Mouse (Mus musculus): ENCODE measurements around the gene Hist2h3b.

Gene Hist2h3b

GRCm38 (mm10) chr3:96268051-96268775 lies at the start of gene Hist2h3b:
Gene Hist2h3b (plus strand): TSS chr3:96268654.
- DNase-seq (ENCODE audit: low spot score in 2 of 2) = peak; percentile 74

DNA sequence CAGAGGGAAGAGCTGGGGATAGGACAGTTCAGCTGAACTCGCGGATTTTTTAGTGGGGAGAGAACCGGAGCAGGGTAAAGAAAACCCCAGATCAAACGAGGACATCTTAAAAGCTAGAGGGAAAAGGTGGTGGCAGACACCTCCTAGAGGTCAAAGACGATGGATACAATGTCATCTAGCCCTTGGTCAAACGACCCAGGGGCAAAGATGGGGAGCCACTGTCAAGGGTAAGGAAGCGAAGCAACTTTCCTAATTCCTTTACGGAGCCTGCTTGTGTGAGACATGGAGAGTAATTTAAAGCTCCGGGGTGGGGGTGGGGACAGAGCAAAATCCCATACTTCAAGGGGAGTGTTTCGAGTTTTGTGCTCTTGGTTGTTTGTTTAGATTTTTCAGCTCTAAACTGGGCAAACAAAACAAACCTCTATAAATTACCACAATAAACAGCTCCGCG lies 49.2 kb upstream of the Hist2h3b start:
- DNase-seq (ENCODE audit: low spot score in 2 of 2) = no peak

DNA sequence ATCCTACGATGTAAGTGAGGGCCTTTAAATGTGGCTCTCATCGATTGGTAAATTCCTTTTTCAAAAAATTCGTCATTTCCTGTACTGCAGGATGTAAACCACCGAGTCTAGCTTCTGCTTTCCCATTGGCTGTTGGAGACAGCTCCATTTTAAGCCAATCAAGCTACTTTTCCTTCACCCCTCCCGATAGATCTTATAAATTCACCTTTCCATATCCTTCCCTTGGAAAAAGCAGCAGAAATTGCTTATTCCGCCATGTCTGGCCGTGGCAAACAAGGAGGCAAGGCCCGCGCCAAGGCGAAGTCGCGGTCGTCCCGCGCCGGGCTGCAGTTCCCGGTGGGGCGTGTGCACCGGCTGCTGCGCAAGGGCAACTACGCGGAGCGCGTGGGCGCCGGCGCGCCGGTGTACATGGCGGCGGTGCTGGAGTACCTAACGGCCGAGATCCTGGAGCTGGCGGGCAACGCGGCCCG lies 48.8 kb upstream of the Hist2h3b start, which contains the start of the genes Bola1 and Hist2h2ab:
Gene Bola1 (minus strand): TSS at position 49 of the 470 bp plus-strand sequence.
Gene Hist2h2ab (plus strand): TSS at position 205 of the 470 bp plus-strand sequence.
- peak; percentile 73 to 75 for DNase-seq (ENCODE audit: low spot score in 2 of 2)

- DNase-seq (ENCODE audit: low spot score in 2 of 2) = peak in 1 of 2 experiments; percentile 28
Measured at GRCm38 (mm10) chr3:96220131-96220764, 48.2 kb upstream of the Hist2h3b start.

- DNase-seq (ENCODE audit: low spot score in 2 of 2) = peak; percentile 79 to 80
Measured at GRCm38 (mm10) chr3:96220765-96221639, 47.5 kb upstream of the Hist2h3b start, which contains the start of the genes Hist2h2ac and Hist2h2be. Gene Hist2h2ac (minus strand): TSS chr3:96220880. Gene Hist2h2be (plus strand): TSS chr3:96221119.

DNA sequence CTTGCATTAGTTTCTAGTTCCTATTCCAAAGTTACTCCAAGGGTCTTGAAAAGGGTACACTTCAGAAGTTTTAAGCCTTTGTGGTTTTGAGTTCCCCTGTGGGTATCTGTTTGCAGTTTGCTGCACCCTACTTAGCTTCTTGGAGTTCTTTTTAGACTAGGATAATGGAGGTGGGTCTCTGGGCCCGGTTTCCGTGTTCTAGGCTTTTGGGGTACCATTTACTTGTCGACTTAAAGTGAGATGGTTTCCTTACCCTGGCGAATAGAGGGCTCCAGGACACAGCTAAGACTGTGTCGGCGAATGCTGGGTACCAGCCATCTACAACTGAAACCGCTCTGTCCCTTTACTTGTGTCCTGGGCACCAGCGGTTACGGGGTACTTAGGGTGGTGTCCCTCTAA lies 46.8 kb upstream of the Hist2h3b start:
- DNase-seq (ENCODE audit: low spot score in 2 of 2) = no peak

DNA sequence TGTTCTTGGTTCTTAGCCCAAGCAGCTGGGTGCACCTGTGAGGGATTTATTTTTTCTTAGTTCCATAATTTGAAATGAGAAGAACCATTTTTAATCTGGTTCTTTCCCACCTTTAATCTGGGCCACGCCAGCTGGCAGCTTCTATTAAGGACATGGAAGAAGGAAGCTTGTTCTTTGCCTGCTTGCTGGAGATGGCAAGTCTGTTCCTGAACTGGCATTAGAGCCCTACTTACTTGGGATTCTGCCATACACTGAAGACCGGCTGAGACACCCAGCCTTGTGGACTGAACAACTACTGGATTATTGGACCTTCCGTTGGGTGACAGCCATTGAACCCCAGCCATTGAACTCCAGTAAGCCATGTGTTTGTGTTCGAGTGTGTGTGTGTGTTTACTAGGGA lies 45.7 kb upstream of the Hist2h3b start:
- no peak for DNase-seq (ENCODE audit: low spot score in 2 of 2)

DNA sequence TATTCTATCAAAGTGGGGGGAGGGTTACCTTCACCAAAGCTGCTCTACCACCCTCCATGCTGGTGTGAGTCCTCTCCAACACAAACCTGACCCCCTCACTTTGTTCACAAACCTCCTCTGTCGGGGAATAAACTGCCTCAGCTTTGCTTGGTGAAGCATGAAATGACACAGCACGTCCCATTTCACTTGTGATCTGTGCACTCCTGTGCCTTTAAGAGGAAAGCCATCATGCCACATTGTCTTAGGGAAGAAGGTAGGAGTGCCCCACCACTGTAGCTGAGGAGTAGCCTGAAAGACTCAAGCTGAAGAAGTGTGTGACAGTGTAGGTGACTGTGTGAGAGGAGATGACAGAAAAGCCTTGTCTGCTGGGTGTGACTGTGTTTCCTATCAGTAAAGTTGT lies 43.0 kb upstream of the Hist2h3b start:
- DNase-seq (ENCODE audit: low spot score in 2 of 2) = no peak

DNA sequence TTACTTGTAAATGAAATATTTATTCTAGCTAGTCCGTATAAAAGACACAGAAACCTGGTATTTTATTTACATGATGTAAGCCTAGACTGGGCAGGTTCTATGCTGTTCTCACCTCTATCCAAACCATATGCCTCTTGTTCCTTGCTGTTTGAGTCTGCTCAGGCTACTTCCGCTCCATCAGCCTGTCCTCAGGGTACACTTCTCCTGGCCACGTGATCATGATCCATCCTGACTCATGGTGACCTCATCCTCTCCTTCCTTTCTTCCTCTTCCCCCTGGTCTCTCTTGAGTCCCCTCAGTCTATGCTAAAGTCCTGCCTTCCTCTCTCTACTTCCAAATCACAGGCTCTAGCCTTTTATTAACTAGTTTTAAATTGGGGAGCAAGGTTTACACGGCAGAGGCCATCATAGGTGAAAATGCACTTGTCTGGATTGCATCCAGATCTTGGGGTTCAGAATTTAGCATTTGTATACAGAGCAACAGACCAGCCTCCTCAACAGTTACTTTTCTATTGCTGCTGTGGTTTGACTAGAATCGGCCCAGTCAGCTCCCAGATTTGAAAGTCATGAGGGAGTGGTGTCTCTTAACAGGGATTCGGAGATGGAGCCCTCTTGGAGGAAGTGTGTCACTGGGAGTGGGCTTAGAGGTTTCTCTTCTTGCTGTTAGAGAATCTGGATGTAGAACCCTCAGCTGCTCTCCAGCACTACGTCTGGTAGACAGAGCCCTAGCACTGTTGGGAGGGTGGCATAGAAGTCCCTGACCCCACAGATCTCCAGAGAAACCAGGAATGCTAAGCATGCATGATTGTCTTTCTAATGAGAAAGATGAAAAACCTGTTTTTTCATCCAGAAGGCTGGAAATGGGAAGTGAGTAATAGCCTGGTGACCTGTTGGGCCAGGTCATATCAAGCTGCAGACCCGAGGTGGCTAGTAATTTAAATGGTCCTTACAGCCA lies 41.5 kb upstream of the Hist2h3b start:
- no peak for DNase-seq (ENCODE audit: low spot score in 2 of 2)

DNA sequence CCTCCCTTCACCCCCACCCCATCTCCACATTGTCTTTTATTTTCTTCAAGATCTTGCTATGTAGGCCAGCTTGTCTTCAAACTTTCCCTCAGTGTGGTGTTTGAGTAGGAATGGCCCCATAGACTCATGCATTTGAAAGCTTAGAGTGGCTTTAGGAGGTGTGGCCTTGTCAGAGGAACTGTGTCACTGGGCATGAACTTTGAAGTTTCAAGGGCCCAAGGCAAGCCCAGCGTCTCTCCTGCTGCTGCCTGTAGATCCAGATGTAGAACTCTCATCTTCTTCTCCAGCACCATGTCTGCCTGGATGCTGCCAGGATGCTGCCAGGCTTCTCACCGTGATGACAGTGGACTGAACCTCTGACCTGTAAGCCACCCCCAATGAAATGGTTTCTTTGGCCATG lies 39.6 kb upstream of the Hist2h3b start:
- DNase-seq (ENCODE audit: low spot score in 2 of 2) = no peak

- DNase-seq (ENCODE audit: low spot score in 2 of 2) = no peak
Measured at GRCm38 (mm10) chr3:96230404-96230803, 38.0 kb upstream of the Hist2h3b start.

DNA sequence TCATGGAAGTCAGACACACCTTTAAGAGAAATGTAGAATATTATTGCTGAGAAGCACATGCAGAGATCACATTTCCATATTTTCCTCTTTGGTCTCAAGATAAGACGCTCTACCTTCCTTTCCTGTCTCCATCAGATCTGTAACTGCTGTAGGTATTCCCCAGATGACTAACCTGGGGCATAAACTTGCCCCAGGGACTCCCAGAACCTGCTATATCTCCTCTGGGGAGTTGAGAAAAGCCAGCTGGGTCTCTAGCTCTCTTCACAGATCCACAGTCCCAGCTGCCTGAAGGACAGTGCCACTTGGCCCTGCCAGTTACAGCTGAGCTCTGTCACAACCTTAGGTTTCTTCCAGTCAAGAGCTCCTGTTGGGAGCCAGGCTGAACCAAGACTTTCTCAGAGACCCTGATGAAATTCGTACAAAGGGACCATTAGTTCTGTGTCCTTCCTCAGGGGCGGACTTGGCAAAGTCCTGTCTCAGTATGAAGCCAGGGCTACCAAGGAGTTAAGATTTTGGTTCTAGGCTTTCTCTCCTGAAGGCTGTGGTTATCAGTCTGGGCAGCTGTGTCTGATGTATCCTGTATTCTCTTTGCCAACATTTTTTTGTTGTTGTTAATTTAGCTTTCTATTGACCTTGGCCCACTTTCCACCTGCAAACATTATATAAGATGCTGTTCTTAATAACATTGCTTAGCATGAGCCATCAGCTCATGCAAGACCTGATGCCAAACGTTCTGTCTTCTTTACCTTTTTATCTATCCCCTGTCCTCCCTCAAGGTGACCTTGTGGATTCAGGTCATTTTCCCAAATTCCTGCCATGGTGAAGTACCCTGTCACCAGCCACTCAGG lies 37.3 kb upstream of the Hist2h3b start:
- DNase-seq (ENCODE audit: low spot score in 2 of 2) = no peak

GRCm38 (mm10) chr3:96231758-96232120 lies 36.7 kb upstream of the Hist2h3b start:
- no peak for DNase-seq (ENCODE audit: low spot score in 2 of 2)

DNA sequence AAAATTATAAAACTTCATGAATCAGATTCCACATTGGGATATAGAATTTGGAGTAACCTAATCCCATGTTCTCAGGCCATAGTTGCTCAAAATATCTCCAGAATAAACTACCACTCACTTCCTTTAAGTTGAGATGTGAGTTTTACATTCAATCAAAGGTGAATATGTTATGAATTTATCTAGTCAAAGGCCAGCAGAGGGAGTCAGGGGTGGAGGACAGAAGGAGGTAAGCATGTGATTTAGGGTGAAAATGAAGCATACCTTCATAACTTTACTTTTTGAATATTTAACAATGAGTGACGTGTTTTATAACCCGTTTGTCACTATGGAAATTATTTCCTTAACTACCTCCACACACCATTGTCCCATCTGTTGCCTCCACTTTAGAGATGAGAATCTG lies 33.5 kb upstream of the Hist2h3b start:
- no peak for DNase-seq (ENCODE audit: low spot score in 2 of 2)

DNA sequence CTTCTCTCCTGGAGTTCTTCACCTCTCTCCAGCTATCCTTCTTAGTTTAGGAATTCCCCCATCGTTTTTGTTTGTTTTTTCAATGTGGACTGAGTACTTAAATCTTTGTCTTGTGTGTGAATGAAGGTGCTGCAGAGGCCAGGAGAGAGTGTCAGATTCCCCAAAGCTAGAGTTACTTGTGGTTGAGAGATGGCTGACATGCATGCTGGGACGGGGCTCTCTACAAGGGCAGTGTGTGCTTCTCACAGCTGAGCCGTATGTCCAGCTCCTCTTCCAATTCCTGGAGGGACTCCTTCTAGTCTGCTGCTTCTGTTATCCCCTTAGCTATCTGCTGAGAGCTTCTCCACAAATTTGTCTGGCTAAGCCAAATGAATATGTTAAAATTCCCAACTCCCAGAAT lies 32.6 kb upstream of the Hist2h3b start:
- DNase-seq (ENCODE audit: low spot score in 2 of 2) = no peak

GRCm38 (mm10) chr3:96236834-96237334 lies 31.6 kb upstream of the Hist2h3b start:
- DNase-seq (ENCODE audit: low spot score in 2 of 2) = no peak

GRCm38 (mm10) chr3:96237335-96237903 lies 31.0 kb upstream of the Hist2h3b start:
- DNase-seq (ENCODE audit: low spot score in 2 of 2) = no peak

- DNase-seq (ENCODE audit: low spot score in 2 of 2) = no peak
Measured at GRCm38 (mm10) chr3:96237904-96238511, 30.4 kb upstream of the Hist2h3b start.
